Mouse (Mus musculus) neural tube, embryonic 11.5 days (tissue): Measurements from ENCODE around the gene Prkag3. TPM values are rescaled to one million over a fixed set of nuclear protein-coding genes. Genes with fewer than 3 reads are reported as not detected.
A peak's percentile ranks its signal among the peaks of the same experiment; 100 is the strongest.

Experiments
- ATAC-seq: fragments of 200-750 bp; cut with Nextera tagmentation; 2 replicates; pipeline ENCODE4 v1.8.0; 2017; ENCODE audit warnings: moderate number of reproducible peaks, mild to moderate bottlenecking, moderate TSS enrichment, moderate library complexity; ENCODE audit not compliant: insufficient read depth, low FRiP score, low TSS enrichment
- DNase-seq: peaks from one replicate; pipeline ENCODE4 v3.0.0-alpha.2; 2015; ENCODE audit warnings: low spot score
- H3K27ac ChIP-seq: fragments of 300-500 bp; sonication (generic); 2 replicates; pipeline ENCODE4 v1.5.1; 2014; ENCODE audit warnings: low read depth, mild to moderate bottlenecking, low read length
- H3K27me3 ChIP-seq: fragments of 300-500 bp; sonication (generic); 2 replicates; pipeline ENCODE4 v1.6.1; 2014; ENCODE audit warnings: mild to moderate bottlenecking, low read length, mixed read lengths; ENCODE audit not compliant: control insufficient read depth, insufficient read depth
- H3K36me3 ChIP-seq: fragments of 300-500 bp; sonication (generic); 2 replicates; pipeline ENCODE4 v1.6.1; 2014; ENCODE audit warnings: mild to moderate bottlenecking, low read length, moderate library complexity, mixed read lengths; ENCODE audit not compliant: control insufficient read depth, insufficient read depth
- H3K4me1 ChIP-seq: fragments of 300-500 bp; sonication (generic); 2 replicates; pipeline ENCODE4 v1.6.1; 2014; ENCODE audit warnings: low read length, mixed read lengths; ENCODE audit not compliant: control insufficient read depth, insufficient read depth
- H3K4me2 ChIP-seq: fragments of 300-500 bp; sonication (generic); 2 replicates; pipeline ENCODE4 v1.6.1; 2014; ENCODE audit warnings: low read depth, mild to moderate bottlenecking, moderate library complexity
- H3K4me3 ChIP-seq: fragments of 300-500 bp; sonication (generic); 2 replicates; pipeline ENCODE4 v1.5.1; 2014; ENCODE audit warnings: low read depth, low read length
- H3K9ac ChIP-seq: fragments of 300-500 bp; sonication (generic); 2 replicates; pipeline ENCODE4 v1.6.1; 2014; ENCODE audit warnings: mild to moderate bottlenecking, low read length
- H3K9me3 ChIP-seq: fragments of 300-500 bp; sonication (generic); 2 replicates; pipeline ENCODE4 v1.6.1; 2016; ENCODE audit warnings: low read length; ENCODE audit not compliant: control insufficient read depth
- WGBS: fragments of 180-500 bp; shearing (Covaris S2); extraction: QIAGEN DNeasy Blood & Tissue Kit; methylation state at CpG from one replicate; pipeline ENCODE4 v1.1.7; 2014; 5-methylcytosine and 5-hydroxymethylcytosine counted together
- polyA plus RNA-seq: library from polyadenylated mRNA; unstranded; fragments of >200 nt; fragmentation: Nextera tagmentation; extraction: Ambion mirVana; gene quantifications from 2 replicates; pipeline ENCODE4 v1.2.1, GENCODE M21; 2014

Gene Prkag3
- polyA plus RNA-seq, 1 experiment from 2014 or later = not detected

DNA sequence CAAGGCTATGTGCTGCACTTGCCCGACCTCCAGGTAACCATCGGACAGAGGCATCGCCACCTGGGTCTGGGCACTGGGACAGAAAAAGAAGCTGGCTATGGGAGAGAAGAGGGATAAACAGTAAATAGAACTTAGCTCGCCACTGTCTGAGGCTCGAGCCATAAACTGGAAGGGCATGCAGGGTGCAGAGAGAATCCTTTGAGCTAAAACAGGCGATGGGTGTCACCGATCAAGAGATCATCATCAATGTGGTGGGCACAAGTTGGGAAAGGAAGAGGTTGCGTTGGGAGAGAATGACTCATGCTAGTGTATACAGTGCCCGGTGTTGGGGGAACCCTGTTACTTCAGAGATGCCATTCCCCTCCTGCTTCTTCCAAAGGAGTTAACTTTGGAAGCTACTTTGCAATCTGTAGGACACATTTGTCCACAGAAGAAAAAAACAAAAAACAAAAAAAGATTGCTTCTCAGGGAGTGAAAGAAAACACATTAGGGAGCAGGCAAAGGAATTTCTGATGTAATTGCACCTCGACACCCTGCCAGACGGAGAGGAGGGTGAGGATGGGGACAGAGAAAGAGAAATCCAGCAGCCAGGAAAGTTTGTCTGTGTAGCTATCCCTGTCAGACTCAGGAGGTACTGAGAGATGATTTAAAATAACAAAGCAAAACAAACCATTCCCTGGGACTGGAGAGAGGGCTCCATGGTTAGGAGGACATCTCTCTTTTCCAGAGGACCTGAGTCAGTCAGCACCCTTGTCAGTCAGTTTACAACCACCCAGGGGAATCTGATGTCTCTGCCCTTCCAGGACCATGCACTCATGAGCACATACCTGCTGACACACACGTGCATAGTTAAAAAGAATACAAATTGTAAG, 34.9 kb downstream of the Prkag3 start:
- H3K27ac ChIP-seq = no peak overlapping the region
- H3K4me3 ChIP-seq = peak overlapping the region; percentile 44
- peak overlapping the region; percentile 98 for H3K4me2 ChIP-seq
- H3K27me3 ChIP-seq = no peaks in the 10 kb centered on the region
- no peaks in the 10 kb centered on the region for H3K9me3 ChIP-seq
- DNase-seq (no peak), ATAC-seq (no peak)
- no peaks in the 10 kb centered on the region for H3K4me1 ChIP-seq
- WGBS = 24% methylated on average over 12 of the region's 12 CpGs
- H3K9ac ChIP-seq = peak overlapping the region; percentile 61
- no peaks in the 10 kb centered on the region for H3K36me3 ChIP-seq

DNA sequence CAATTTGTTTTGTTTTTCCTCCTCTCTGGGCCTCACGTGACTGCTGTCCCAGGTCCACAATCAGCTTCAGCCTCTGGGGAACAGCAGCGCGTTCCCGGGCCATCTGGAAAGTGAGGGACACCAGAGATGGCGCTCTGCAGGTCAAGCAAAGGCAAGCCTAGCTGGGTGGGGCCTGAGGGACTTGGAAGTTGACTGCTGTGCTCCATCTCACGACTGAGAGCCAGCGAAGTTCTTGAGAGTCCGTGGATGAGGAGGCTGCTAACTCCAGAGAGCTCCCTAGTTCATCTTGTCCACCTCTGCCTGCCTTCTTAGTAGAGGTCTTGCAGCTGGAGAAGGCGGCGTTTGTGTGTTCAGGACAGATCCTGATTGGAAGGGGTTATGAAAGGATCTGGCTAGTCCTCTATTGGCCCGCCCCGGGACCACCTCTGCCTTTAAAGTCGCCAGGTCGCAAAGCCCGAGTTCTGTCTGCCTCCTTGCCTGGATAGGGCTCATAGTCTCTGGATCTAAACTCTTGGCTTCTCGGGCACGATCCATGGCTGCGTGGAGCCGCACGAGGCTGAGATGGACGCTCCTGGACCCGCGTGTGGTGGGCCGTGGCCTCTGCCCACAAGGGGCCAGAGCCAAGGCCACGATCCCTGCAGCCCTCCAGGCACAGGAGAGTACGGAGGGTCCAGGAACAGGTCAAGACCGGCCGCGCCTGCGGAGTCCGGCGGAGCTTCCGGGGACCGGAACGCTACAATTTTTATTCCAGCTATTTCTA, 35.7 kb downstream of the Prkag3 start, which contains the start of gene Cyp27a1:
Cyp27a1 (plus strand) TSS at position 476 of the 760 bp plus-strand sequence.
- H3K27me3 ChIP-seq = no peaks in the 10 kb centered on the region
- DNase-seq (peak; percentile 65), ATAC-seq (peak; percentile 31; the same call in 1 of the 2 replicates)
- peak within 1 kb of the TSS; percentile 44 for H3K4me3 ChIP-seq
- H3K9me3 ChIP-seq = no peaks in the 10 kb centered on the region
- 1% methylated on average over 35 of the region's 35 CpGs for WGBS
- H3K9ac ChIP-seq = peak within 1 kb of the TSS; percentile 61
- peak within 1 kb of the TSS; percentile 98 for H3K4me2 ChIP-seq
- H3K27ac ChIP-seq = no peak within 1 kb of the TSS
- H3K4me1 ChIP-seq = no peaks in the 10 kb centered on the region
- no peaks in the 10 kb centered on the region for H3K36me3 ChIP-seq

DNA sequence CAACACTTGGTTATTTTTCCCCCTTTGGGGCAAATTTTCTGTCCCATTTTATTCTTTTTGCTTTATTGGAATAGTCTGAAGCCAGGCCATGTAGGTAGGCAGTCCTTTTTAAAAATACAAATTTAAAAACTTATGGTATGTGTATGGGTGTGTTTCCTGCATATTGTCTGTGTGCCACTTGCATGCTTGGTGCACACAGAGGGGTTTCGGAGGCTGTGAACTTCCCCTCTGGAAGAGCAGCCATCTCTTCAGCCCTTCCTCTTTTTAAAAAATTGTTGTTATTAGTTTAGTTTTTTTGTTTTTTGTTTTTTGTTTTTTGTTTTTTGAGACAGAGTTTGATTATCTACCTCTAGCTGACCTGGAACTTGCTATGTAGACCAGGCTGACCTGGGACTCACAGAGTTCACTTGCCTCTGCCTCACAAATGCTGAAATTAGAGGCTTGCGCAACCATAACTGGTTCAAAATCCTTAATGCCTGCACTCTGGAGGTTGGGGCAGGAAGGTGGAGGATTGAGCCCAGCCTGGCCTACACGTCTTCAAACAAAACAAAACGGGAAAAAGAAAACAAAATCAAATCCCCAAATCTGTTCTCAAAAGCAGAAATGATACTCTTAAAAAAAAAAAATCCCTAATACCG, 36.4 kb downstream of the Prkag3 start:
- Histone ChIP-seq H3K27ac (no peak overlapping the region), H3K4me3 (peak overlapping the region; percentile 44; the same call in 1 of the 2 replicates)

GRCm38 (mm10) chr1:74712046-74712445, 37.0 kb downstream of the Prkag3 start:
- DNase-seq (no peak), ATAC-seq (no peak)
- WGBS = 77% methylated on average over 4 of the region's 4 CpGs
- Histone ChIP-seq H3K27me3 (no peaks in the 10 kb centered on the region), H3K36me3 (no peaks in the 10 kb centered on the region), H3K4me3 (no peak overlapping the region), H3K4me1 (no peaks in the 10 kb centered on the region), H3K9me3 (no peaks in the 10 kb centered on the region), H3K27ac (no peak overlapping the region), H3K4me2 (no peak overlapping the region), H3K9ac (no peak overlapping the region)

More for the DNA sequence above, 36.4 kb downstream of the Prkag3 start:
- WGBS = 42% methylated on average over 5 of the region's 5 CpGs
- Histone ChIP-seq H3K9ac (no peak overlapping the region; the same call in 1 of the 2 replicates), H3K36me3 (no peaks in the 10 kb centered on the region), H3K9me3 (no peaks in the 10 kb centered on the region), H3K4me1 (no peaks in the 10 kb centered on the region), H3K27me3 (no peaks in the 10 kb centered on the region), H3K4me2 (peak overlapping the region; percentile 98)
- DNase-seq (no peak), ATAC-seq (no peak)

DNA sequence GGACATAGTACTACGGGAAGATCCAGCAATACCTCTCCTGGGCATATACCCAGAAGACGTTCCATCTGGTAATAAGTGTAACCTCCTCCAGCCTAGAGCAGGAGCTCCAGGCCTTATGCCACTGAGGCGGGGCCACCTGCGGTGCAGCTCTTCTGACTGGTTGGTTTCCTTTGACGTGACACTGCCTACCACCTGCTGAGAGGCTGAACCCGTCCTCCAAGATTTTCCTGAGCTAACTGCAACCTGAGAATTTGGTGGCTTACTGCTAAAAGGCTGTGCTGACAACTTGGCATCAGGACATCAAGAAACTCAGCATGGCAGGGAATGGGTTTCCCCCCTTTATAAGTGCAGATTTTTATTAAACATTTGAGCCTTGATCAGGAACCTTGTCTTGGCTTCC, 39.5 kb downstream of the Prkag3 start:
- no peak overlapping the region for H3K4me2 ChIP-seq
- WGBS = 39% methylated on average over 6 of the region's 6 CpGs

DNA sequence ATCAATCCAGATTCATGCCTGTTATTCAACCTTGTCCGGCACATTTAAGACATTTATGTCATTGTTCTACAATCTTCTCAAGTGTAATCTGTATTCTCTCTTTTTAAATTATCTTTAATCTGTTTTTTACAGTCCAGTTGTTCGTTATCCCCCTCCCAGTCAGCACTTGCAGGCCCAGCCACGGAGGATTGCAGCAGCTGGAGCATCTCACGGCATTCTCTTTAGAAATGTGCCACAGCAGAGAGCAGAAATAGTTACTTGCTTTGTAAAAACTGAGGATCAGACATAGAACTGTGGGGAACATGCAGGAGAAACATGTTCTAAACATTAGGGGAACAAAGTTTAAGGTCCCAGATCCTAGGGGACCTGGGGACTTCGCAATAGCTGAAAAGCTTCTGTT, 44.0 kb downstream of the Prkag3 start:
- ATAC-seq (no peak), DNase-seq (no peak)
- Histone ChIP-seq H3K9ac (no peak overlapping the region), H3K27me3 (no peaks in the 10 kb centered on the region), H3K4me2 (no peak overlapping the region), H3K36me3 (no peaks in the 10 kb centered on the region), H3K27ac (no peak overlapping the region), H3K9me3 (no peaks in the 10 kb centered on the region), H3K4me3 (no peak overlapping the region), H3K4me1 (no peaks in the 10 kb centered on the region)
- WGBS = 63% methylated on average over 5 of the region's 5 CpGs

More for the DNA sequence above, 39.5 kb downstream of the Prkag3 start:
- no peak overlapping the region for H3K9ac ChIP-seq
- no peak overlapping the region for H3K4me3 ChIP-seq
- no peak overlapping the region for H3K27ac ChIP-seq
- no peak for ATAC-seq
- DNase-seq = no peak
- H3K4me1 ChIP-seq = no peaks in the 10 kb centered on the region
- H3K36me3 ChIP-seq = no peaks in the 10 kb centered on the region
- H3K9me3 ChIP-seq = no peaks in the 10 kb centered on the region
- no peaks in the 10 kb centered on the region for H3K27me3 ChIP-seq

DNA sequence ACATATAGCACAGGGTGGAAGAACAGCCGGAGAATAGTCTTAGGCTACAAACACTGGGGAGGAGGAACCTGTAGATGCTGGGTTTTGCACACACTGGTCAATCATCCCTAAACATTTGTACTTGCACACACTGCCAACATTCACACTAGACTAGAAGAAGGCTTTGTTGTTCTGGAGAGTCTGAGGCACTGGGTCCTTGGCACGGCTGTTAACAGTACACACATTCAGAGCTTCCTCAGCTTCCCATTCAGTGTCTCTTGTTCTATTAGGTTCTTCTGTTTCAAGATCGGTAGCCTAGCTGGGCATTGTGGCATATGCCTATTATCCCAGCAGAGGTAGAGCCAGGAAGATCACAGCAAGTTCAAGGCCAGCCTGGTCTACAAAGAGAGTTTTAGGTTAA, 44.9 kb downstream of the Prkag3 start:
- no peak for ATAC-seq
- Histone ChIP-seq H3K9me3 (no peaks in the 10 kb centered on the region), H3K27me3 (no peaks in the 10 kb centered on the region), H3K36me3 (peaks cover under 1% of the 10 kb centered on the region), H3K4me1 (no peaks in the 10 kb centered on the region), H3K9ac (no peak overlapping the region), H3K27ac (no peak overlapping the region), H3K4me3 (no peak overlapping the region), H3K4me2 (no peak overlapping the region)
- 76% methylated on average over 3 of the region's 3 CpGs for WGBS
- no peak for DNase-seq

DNA sequence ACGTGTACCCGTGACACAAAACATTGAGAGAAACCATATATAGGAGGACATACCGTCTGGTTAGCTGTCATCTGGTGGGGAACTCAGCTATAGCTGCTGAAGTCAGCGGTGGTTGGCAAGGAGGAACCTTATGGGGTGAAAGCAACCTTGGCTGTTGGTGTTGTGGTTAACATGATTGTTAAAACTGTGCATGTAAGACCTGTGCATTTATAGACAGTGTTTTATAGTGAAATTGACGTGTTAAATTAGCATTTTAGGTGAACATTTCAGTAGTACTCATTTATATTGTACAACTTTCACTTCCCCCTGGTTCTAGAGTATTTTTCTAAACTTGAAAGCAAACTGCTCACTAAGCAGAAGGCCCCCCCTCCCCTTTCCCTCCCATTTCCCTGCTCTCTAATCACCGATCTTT, 46.9 kb downstream of the Prkag3 start:
- no peak for DNase-seq
- Histone ChIP-seq H3K9me3 (no peaks in the 10 kb centered on the region), H3K4me1 (no peaks in the 10 kb centered on the region), H3K9ac (no peak overlapping the region), H3K36me3 (peaks cover 14% of the 10 kb centered on the region), H3K4me3 (no peak overlapping the region), H3K27ac (no peak overlapping the region), H3K27me3 (no peaks in the 10 kb centered on the region), H3K4me2 (no peak overlapping the region)
- no peak for ATAC-seq
- WGBS = 90% methylated on average over 6 of the region's 6 CpGs
